Comparison of ENCODE assay signal across 8 mouse cellular contexts in the genomic region with DNA sequence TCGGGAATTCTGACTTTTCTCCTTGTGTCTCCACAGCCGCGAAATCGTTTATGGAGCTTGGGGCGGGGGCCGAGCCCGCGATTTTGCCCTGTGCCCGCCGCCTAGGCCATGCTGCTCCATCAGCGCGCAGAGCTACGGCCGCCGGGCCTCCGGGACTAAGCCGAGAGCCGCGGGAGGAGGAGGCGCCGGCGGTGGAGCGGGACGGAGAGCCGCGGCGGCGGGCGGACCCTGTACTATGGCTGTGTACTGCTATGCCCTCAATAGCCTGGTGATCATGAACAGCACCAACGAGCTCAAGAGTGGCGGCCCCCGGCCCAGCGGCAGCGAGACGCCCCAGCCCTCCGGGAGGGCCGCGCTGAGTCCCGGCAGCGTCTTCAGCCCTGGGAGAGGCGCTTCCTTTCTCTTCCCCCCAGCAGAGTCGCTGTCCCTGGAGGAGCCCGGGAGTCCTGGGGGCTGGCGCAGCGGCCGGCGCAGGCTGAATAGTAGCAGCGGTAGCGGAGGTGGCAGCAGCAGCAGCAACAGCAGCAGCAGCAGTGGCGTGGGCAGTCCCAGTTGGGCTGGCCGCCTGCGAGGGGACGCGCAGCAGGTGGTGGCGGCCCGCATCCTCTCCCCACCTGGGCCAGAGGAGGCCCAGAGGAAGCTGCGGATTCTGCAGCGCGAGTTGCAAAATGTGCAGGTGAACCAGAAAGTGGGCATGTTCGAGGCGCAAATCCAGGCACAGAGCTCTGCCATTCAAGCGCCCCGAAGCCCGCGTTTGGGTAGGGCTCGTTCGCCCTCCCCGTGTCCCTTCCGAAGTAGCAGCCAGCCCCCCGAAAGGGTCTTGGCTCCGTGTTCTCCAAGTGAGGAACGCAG. TPM values are rescaled to one million over a fixed set of nuclear protein-coding genes. Genes with fewer than 3 reads are reported as not detected.
DNase-seq lines count a peak whose midpoint lies in the region; ATAC-seq and TF ChIP-seq lines count a peak whose summit lies in the region.

No protein-coding gene starts in this region.

- H3K27ac ChIP-seq in forebrain, embryonic 13.5 days: no peak overlapping the region
- H3K27ac ChIP-seq in intestine, embryonic 15.5 days: peak overlapping the region; percentile 93; the same call in 1 of the 2 replicates
- H3K27ac ChIP-seq in limb, embryonic 15.5 days: peak overlapping the region; percentile 94; the same call in 1 of the 2 replicates
- H3K27ac ChIP-seq in neural tube, embryonic 15.5 days (replicated peaks): peak overlapping the region; percentile 73; the same call in 1 of the 2 replicates

- no peak for TF ChIP-seq CTCF in brain, embryonic 14.5 days (IDR thresholded peaks at IDR 0.05; ENCODE audit: borderline replicate concordance, extremely low read depth, insufficient read depth, insufficient read length)

- H3K27me3 ChIP-seq in forebrain, embryonic 13.5 days: peaks cover 45% of the 10 kb centered on the region
- H3K27me3 ChIP-seq in intestine, embryonic 15.5 days (replicated peaks): no peaks in the 10 kb centered on the region
- no peaks in the 10 kb centered on the region for H3K27me3 ChIP-seq in limb, embryonic 15.5 days
- peaks cover 30% of the 10 kb centered on the region for H3K27me3 ChIP-seq in neural tube, embryonic 15.5 days (replicated peaks)

- ATAC-seq in forebrain, embryonic 13.5 days: peak; percentile 70
- ATAC-seq in intestine, embryonic 15.5 days: peak; percentile 38
- ATAC-seq in limb, embryonic 15.5 days (ENCODE audit: insufficient number of reproducible peaks, low FRiP score, low TSS enrichment, low read depth): no peak
- ATAC-seq in neural tube, embryonic 15.5 days (ENCODE audit: low FRiP score): peak; percentile 69
- ATAC-seq in monocyte, adult 5-6 weeks (replicated peaks; ENCODE audit: insufficient number of reproducible peaks, low FRiP score, low TSS enrichment, poor library complexity, severe bottlenecking): no peak

- WGBS in forebrain, embryonic 13.5 days: 2% methylated on average over 69 of the region's 72 CpGs
- WGBS in intestine, embryonic 15.5 days: 7% methylated on average over 72 of the region's 72 CpGs
- WGBS in limb, embryonic 15.5 days: 7% methylated on average over 63 of the region's 72 CpGs
- 1% methylated on average over 70 of the region's 72 CpGs for WGBS in neural tube, embryonic 15.5 days

- peak overlapping the region; percentile 53 for H3K4me3 ChIP-seq in forebrain, embryonic 13.5 days
- peak overlapping the region; percentile 75 for H3K4me3 ChIP-seq in intestine, embryonic 15.5 days (replicated peaks)
- peak overlapping the region; percentile 76 for H3K4me3 ChIP-seq in limb, embryonic 15.5 days
- H3K4me3 ChIP-seq in neural tube, embryonic 15.5 days (replicated peaks): peak overlapping the region; percentile 56

- peak overlapping the region; percentile 72 for H3K9ac ChIP-seq in forebrain, embryonic 13.5 days
- peak overlapping the region; percentile 87 for H3K9ac ChIP-seq in intestine, embryonic 15.5 days
- H3K9ac ChIP-seq in limb, embryonic 15.5 days: peak overlapping the region; percentile 79
- H3K9ac ChIP-seq in neural tube, embryonic 15.5 days (replicated peaks): peak overlapping the region; percentile 68

- H3K4me2 ChIP-seq in forebrain, embryonic 13.5 days: peak overlapping the region; percentile 99
- H3K4me2 ChIP-seq in intestine, embryonic 15.5 days (replicated peaks): peak overlapping the region; percentile 93
- peak overlapping the region; percentile 76 for H3K4me2 ChIP-seq in limb, embryonic 15.5 days
- H3K4me2 ChIP-seq in neural tube, embryonic 15.5 days: peak overlapping the region; percentile 100

- H3K4me1 ChIP-seq in forebrain, embryonic 13.5 days: peaks cover 41% of the 10 kb centered on the region
- H3K4me1 ChIP-seq in intestine, embryonic 15.5 days (replicated peaks): peaks cover 53% of the 10 kb centered on the region
- H3K4me1 ChIP-seq in limb, embryonic 15.5 days: peaks cover 73% of the 10 kb centered on the region
- H3K4me1 ChIP-seq in neural tube, embryonic 15.5 days: peaks cover 64% of the 10 kb centered on the region

- no peak for TF ChIP-seq POLR2A in brain, embryonic 14.5 days (IDR thresholded peaks at IDR 0.05; ENCODE audit: borderline replicate concordance, extremely low read depth, insufficient read depth, insufficient read length, poor library complexity, severe bottlenecking)

- peak; percentile 62 for DNase-seq in layer of hippocampus, adult 11-12 months (ENCODE audit: low spot score)
- no peak for DNase-seq in layer of hippocampus, adult 9-10 months (ENCODE audit: low spot score)
- peak; percentile 65 for DNase-seq in brain, embryonic 14.5 days (ENCODE audit: low read depth)

- H3K9me3 ChIP-seq in forebrain, embryonic 13.5 days (replicated peaks): no peaks in the 10 kb centered on the region
- no peaks in the 10 kb centered on the region for H3K9me3 ChIP-seq in intestine, embryonic 15.5 days
- H3K9me3 ChIP-seq in limb, embryonic 15.5 days: no peaks in the 10 kb centered on the region
- no peaks in the 10 kb centered on the region for H3K9me3 ChIP-seq in neural tube, embryonic 15.5 days (replicated peaks)

- H3K36me3 ChIP-seq in forebrain, embryonic 13.5 days (ENCODE audit: poor library complexity, severe bottlenecking): no peaks in the 10 kb centered on the region
- peaks cover 8% of the 10 kb centered on the region; the same call in 1 of the 2 replicates for H3K36me3 ChIP-seq in intestine, embryonic 15.5 days
- peaks cover 13% of the 10 kb centered on the region for H3K36me3 ChIP-seq in limb, embryonic 15.5 days
- no peaks in the 10 kb centered on the region for H3K36me3 ChIP-seq in neural tube, embryonic 15.5 days

RNA-seq across cellular contexts. Expression of gene Itpkb, which starts 2.0 kb away (rescaled TPM):
- polyA plus RNA-seq in brain, embryonic 14.5 days (2012; rRNA removed): 3.0 and 6.3 TPM in 2 replicates
- 2.3 and 2.5 TPM in 2 replicates for polyA plus RNA-seq in forebrain, embryonic 13.5 days (2015; fragmentation: Nextera tagmentation; extraction: Ambion mirVana)
- polyA plus RNA-seq in intestine, embryonic 15.5 days (2015; fragmentation: Nextera tagmentation; extraction: Ambion mirVana): 6.9 and 8.2 TPM in 2 replicates
- polyA plus RNA-seq in limb, embryonic 15.5 days (2015; fragmentation: Nextera tagmentation; extraction: Ambion mirVana): 12.7 and 15.1 TPM in 2 replicates
- 4.1 and 5.3 TPM in 2 replicates for polyA plus RNA-seq in neural tube, embryonic 15.5 days (2015; fragmentation: Nextera tagmentation; extraction: Ambion mirVana)
- 32.2 to 77.3 TPM (median 38.3 TPM) in 3 replicates for total RNA-seq in monocyte, adult 5-6 weeks (2017)

Comparison
In these comparisons a context has a peak if more than half of its experiments do, and no peak if none do; other contexts are left out.
1. ATAC-seq: peak in forebrain, embryonic 13.5 days (single experiment), intestine, embryonic 15.5 days (single experiment) and neural tube, embryonic 15.5 days (single experiment); none in limb, embryonic 15.5 days (single experiment) and monocyte, adult 5-6 weeks (single experiment).
2. Peak in every context shown above with its lines, with median percentiles within 50 percentile points of each other: H3K4me2 ChIP-seq, H3K4me3 ChIP-seq and H3K9ac ChIP-seq.